Mouse (Mus musculus) brown adipose tissue, adult 24 weeks (tissue): ENCODE measurements around the gene Rhox12. TPM values are rescaled to one million over a fixed set of nuclear protein-coding genes. Genes with fewer than 3 reads are reported as not detected.

Source experiments
- H3K27ac ChIP-seq: fragments of 200-500 bp; replicated peaks from 2 replicates; pipeline ENCODE4 v1.5.1; 2012; ENCODE audit warnings: low read depth, mild to moderate bottlenecking, low read length
- H3K4me1 ChIP-seq: fragments of 200-500 bp; 2 replicates; pipeline ENCODE4 v1.6.1; 2012; ENCODE audit warnings: low read length, mixed read lengths; ENCODE audit not compliant: control insufficient read depth, insufficient read depth, insufficient read length
- H3K4me3 ChIP-seq: fragments of 200-500 bp; 2 replicates; pipeline ENCODE4 v1.5.1; 2012; ENCODE audit warnings: low read depth, mild to moderate bottlenecking, low read length, moderate library complexity; ENCODE audit not compliant: insufficient read depth
- polyA plus RNA-seq: library from polyadenylated mRNA; stranded (reverse); fragments of >200 nt; gene quantifications from 2 replicates; pipeline ENCODE4 v1.2.4, GENCODE M21; 2012; ENCODE audit not compliant: missing spikeins, insufficient read depth, insufficient read length

Rhox12 gene
- polyA plus RNA-seq, result not detected in 2 replicates

GRCm38 (mm10) chrX:38110807-38111206 lies at the start of gene Rhox12:
Gene Rhox12, minus strand, starts transcription at chrX:38110907.
- Histone ChIP-seq H3K4me1 (no peaks in the 10 kb centered on the region), H3K4me3 (no peak within 1 kb of the TSS), H3K27ac (no peak within 1 kb of the TSS)

GRCm38 (mm10) chrX:38159097-38159496 lies 48.4 kb upstream of the Rhox12 start:
- Histone ChIP-seq H3K27ac (no peak overlapping the region), H3K4me1 (no peaks in the 10 kb centered on the region), H3K4me3 (no peak overlapping the region)

GRCm38 (mm10) chrX:38121478-38121877 lies 10.8 kb upstream of the Rhox12 start:
- Histone ChIP-seq H3K4me1 (no peaks in the 10 kb centered on the region), H3K27ac (no peak overlapping the region), H3K4me3 (no peak overlapping the region)

- Histone ChIP-seq H3K27ac (no peak within 1 kb of the TSS), H3K4me3 (no peak within 1 kb of the TSS), H3K4me1 (no peaks in the 10 kb centered on the region)
Measured at GRCm38 (mm10) chrX:38120982-38121381, 10.3 kb upstream of the Rhox12 start, which contains the start of gene Rhox13. Gene Rhox13, plus strand, starts transcription at chrX:38121219.

- H3K4me3 ChIP-seq, result no peak within 1 kb of the TSS
- no peaks in the 10 kb centered on the region for H3K4me1 ChIP-seq
- H3K27ac ChIP-seq, result no peak within 1 kb of the TSS
Measured at GRCm38 (mm10) chrX:38085041-38085440, 25.7 kb downstream of the Rhox12 start, which contains the start of gene Rhox11. Gene Rhox11, minus strand, starts transcription at chrX:38085141.

- Histone ChIP-seq H3K27ac (no peak overlapping the region), H3K4me1 (no peaks in the 10 kb centered on the region), H3K4me3 (no peak overlapping the region)
Measured at GRCm38 (mm10) chrX:38084226-38084625, 26.5 kb downstream of the Rhox12 start.

GRCm38 (mm10) chrX:38066175-38066574 lies 44.5 kb downstream of the Rhox12 start, which contains the start of gene Rhox10:
Gene Rhox10, plus strand, starts transcription at chrX:38066475.
- Histone ChIP-seq H3K27ac (no peak within 1 kb of the TSS), H3K4me1 (no peaks in the 10 kb centered on the region), H3K4me3 (no peak within 1 kb of the TSS)

GRCm38 (mm10) chrX:38061544-38061943 lies 49.2 kb downstream of the Rhox12 start:
- H3K27ac ChIP-seq, result no peak overlapping the region

More at GRCm38 (mm10) chrX:38061544-38061943, 49.2 kb downstream of the Rhox12 start:
- no peak overlapping the region for H3K4me3 ChIP-seq
- H3K4me1 ChIP-seq, result no peaks in the 10 kb centered on the region

Other genes with a start within 250 kb of the Rhox12 start
- not detected in 2 replicates for gene Rhox8, start 232.0 kb downstream of the Rhox12 start, polyA plus RNA-seq
- not detected in 2 replicates for gene Rhox7b, start 213.7 kb downstream of the Rhox12 start, polyA plus RNA-seq
- not detected in 2 replicates for gene Rhox9, start 209.1 kb downstream of the Rhox12 start, polyA plus RNA-seq
- gene Btg1-ps1, start 92.1 kb downstream of the Rhox12 start, polyA plus RNA-seq, result not detected in 2 replicates
- gene Btg1-ps2, start 67.8 kb downstream of the Rhox12 start, polyA plus RNA-seq, result not detected in 2 replicates
- not detected in 2 replicates for gene Rhox10, start 44.4 kb downstream of the Rhox12 start, polyA plus RNA-seq
- gene Rhox11, start 25.8 kb downstream of the Rhox12 start, polyA plus RNA-seq, result not detected in 2 replicates
- not detected in 2 replicates for gene Rhox13, start 10.3 kb upstream of the Rhox12 start, polyA plus RNA-seq
- gene Zbtb33, start 78.9 kb upstream of the Rhox12 start, polyA plus RNA-seq, result 9.1 and 10.9 TPM in 2 replicates
- gene Tmem255a, start 141.5 kb upstream of the Rhox12 start, polyA plus RNA-seq, result 0.88 TPM in 1 of 2 replicates, not detected in the other
- gene Atp1b4, start 205.3 kb upstream of the Rhox12 start, polyA plus RNA-seq, result not detected in 2 replicates